Mouse (Mus musculus) B cell, adult 62 days (primary cell): ENCODE data around the gene Inf2. TPM values are rescaled to one million over a fixed set of nuclear protein-coding genes. Genes with fewer than 3 reads are reported as not detected.

Experiments used
- total RNA-seq: library from RNA; stranded (reverse); gene quantifications from 4 replicates; pipeline ENCODE4 v1.2.4, GENCODE M21; 2023

Gene Inf2
- total RNA-seq = 27.3 to 32.1 TPM (median 29.2 TPM) in 4 replicates

DNA sequence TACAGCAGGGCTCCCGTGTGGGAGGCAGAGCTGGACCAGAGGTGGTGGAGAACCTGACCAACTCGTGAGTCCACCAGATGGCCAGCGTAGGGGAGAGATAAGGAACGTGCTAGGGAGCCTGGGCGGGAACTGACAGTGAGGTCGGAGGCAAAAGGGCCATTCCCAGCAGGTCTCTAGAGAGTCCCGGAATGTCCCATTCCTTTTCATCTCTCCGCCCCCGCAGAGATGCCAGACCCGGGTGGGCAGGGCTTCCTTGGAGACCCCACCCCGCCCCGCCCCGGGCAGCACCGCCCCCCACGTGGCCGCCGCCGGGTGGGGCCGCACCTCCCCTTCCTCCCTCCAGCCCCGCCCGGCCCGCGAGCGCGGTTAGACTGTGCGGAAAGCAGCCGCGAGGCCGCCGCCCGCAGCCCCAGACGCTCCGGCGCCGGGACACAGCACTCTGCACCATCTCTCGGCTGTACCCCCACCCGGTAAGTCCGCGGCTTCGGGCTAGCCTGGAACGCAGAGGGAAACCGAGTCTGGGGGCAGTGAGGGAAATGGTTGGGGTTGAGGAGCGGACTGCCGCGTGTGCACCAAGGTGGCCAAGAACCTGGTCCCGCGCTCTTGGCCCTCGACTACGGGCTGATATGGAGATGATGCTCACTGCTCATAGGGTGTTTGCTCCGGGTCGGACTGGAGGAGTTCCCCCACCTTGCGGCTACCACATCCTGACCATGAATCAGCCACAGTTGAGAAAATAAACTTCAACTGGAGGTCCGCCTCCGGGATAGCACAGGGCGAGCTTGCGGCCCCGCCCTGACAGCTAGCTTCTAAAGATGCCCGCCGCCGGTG is at the start of gene Inf2:
Gene Inf2, plus strand, starts transcription at position 359 of the 831 bp plus-strand sequence.

DNA sequence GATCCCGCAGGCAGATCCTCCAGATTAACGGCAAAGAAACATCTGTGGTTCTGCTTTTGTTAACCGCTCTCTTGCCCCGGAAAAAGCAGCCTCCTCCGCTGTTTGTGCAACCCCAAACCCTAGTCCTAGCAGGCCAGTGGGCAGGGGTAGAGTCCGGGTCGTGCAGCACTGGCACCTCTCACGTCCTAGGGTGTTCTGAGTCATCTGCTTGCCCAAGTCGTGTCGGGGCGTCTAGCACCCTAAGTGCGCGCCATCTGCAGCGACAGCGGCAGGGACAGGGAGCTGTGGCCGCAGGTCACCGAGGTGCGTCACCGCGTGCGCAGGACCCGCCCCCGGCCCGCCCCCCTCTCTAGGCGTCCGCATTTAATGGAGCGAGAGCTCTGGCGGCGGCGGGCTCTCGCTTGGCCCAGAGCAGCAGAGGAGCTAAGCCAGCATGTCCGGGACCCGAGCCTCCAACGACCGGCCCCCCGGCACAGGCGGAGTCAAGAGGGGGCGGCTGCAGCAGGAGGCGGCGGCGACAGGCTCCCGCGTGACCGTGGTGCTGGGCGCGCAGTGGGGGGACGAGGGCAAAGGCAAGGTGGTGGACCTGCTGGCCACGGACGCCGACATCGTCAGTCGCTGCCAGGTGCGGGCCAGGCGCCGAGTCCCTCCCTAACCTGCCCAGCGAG is 31.2 kb downstream of the Inf2 start, which contains the start of gene Adssl1:
Gene Adssl1, plus strand, starts transcription at position 360 of the 668 bp plus-strand sequence.

DNA sequence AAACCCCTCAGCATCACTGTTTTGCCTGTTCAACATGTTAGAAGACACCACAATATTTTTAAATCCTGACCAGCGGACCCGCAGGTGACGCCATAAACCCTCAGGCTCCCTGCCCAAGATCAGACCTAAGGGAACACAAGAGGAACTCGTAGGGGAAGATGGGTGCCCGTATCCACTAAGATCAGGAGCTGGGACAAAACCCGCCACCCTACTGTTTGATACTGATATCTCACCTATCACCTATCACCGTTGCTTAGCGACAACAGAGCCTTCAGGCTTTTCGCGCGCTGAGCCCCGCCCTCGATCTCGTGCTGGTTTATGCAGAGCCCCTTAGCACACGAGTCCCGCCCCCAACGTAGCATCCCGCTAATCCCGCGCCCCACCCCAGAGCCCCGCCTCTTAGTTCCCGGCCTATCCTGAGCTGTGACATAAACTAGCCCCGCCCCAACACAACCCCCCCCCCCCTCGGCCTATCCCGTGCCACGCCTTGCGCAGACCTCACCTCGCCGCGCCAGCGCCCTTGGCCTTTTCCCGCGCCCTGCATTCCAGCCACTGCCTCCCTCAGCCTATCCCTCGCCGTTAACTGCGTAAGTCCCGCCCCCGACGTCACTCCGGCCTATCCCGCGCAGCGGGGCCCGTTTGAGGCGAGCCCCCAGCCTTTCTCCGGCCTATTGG is 55.7 kb downstream of the Inf2 start, which contains the start of gene Siva1:
Gene Siva1, plus strand, starts transcription at position 500 of the 675 bp plus-strand sequence.

Other genes with a start within 250 kb of the Inf2 start
- gene A530016L24Rik, start 99.3 kb upstream of the Inf2 start, total RNA-seq = not detected in 4 replicates
- not detected in 4 replicates for gene Tmem179, start 72.0 kb upstream of the Inf2 start, total RNA-seq
- gene Adssl1, start 31.3 kb downstream of the Inf2 start, total RNA-seq = 7.1 to 9.5 TPM (median 8.5 TPM) in 4 replicates
- 20.6 to 29.7 TPM (median 21.2 TPM) in 4 replicates for gene Siva1, start 55.9 kb downstream of the Inf2 start, total RNA-seq
- 86.0 to 99.6 TPM (median 90.5 TPM) in 4 replicates for gene Akt1, start 86.1 kb downstream of the Inf2 start, total RNA-seq
- 1.5 to 6.3 TPM (median 3.0 TPM) in 4 replicates for gene Zbtb42, start 90.0 kb downstream of the Inf2 start, total RNA-seq
- gene Cep170b, start 131.7 kb downstream of the Inf2 start, total RNA-seq = 12.3 to 16.4 TPM (median 14.3 TPM) in 4 replicates
- 320 to 372 TPM (median 333 TPM) in 4 replicates for gene Pld4, start 171.9 kb downstream of the Inf2 start, total RNA-seq
- 0.34 to 0.58 TPM (median 0.51 TPM) in 3 of 4 replicates, not detected in the other for gene Ahnak2, start 213.9 kb downstream of the Inf2 start, total RNA-seq
- 1.3 to 3.4 TPM (median 2.0 TPM) in 3 of 4 replicates, not detected in the other for gene Clba1, start 220.2 kb downstream of the Inf2 start, total RNA-seq
- gene Cdca4, start 240.6 kb downstream of the Inf2 start, total RNA-seq = 27.5 to 32.2 TPM (median 29.9 TPM) in 4 replicates